Mouse (Mus musculus) lung, adult 2 months (tissue): ENCODE data around the gene Gm8265. TPM values are rescaled to one million over a fixed set of nuclear protein-coding genes. Genes with fewer than 3 reads are reported as not detected.
"Not testable (repeated sequence)": the region's sequence is repeated elsewhere in the genome, so short reads cannot be mapped to it uniquely, and the experiment has no call there.

Experiments used
- DNase-seq: peaks from one replicate; pipeline ENCODE4 v3.0.0; 2022
- H3K4me1 ChIP-seq: fragments of 200-500 bp; 2 replicates; pipeline ENCODE4 v1.6.1; 2011; ENCODE audit warnings: low read length; ENCODE audit not compliant: control insufficient read depth, insufficient read depth
- H3K4me3 ChIP-seq: fragments of 200-500 bp; replicated peaks from 2 replicates; pipeline ENCODE3; 2011; ENCODE audit warnings: low read depth, mild to moderate bottlenecking, control low read depth, low read length; ENCODE audit errors: extremely low read depth
- WGBS: fragments of 180-500 bp; shearing (Covaris S2); methylation state at CpG from one replicate; pipeline ENCODE4 v1.1.7; 2018; 5-methylcytosine and 5-hydroxymethylcytosine counted together
- polyA plus RNA-seq: library from polyadenylated mRNA; depleted of rRNA; stranded (reverse); fragments of >200 nt; gene quantifications from 2 replicates; pipeline ENCODE4 v1.2.3, GENCODE M21; 2012; rRNA removed

The Gm8265 gene
- not detected in 2 replicates for polyA plus RNA-seq

DNA sequence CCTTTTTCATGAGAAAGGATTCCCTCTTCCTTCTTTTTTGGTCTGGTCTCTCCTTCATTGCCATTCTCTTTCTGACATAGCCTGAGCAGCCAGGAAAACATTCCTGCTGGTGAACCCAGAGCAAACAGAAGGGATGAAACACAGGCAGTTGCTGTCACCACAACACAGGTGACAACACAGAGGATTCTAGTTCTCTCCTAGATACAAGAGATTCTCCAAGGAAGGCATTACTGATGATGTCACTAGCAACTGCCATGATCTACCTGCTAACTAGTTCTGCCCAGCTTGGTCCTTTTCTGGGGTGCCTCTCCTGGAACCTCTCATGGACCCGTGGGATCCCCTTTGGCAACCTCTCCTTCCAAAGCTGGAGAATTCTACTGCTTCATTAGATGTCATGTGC lies at the start of gene Gm8265:
TSS of gene Gm8265 (minus strand) at position 101 of the 400 bp plus-strand sequence.
- not testable (repeated sequence) for DNase-seq, H3K4me3 ChIP-seq, H3K4me1 ChIP-seq
- WGBS: no CpG with 5 or more reads among the region's 1 CpGs

Other genes starting within 250 kb of the Gm8265 start
- gene Gm3500, start 244.0 kb downstream of the Gm8265 start, polyA plus RNA-seq: not detected in 2 replicates
- gene Gm3194, start 177.6 kb downstream of the Gm8265 start, polyA plus RNA-seq: 0.20 and 0.26 TPM in 2 replicates
- gene Gm8246, start 155.2 kb downstream of the Gm8265 start, polyA plus RNA-seq: not detected in 2 replicates
- gene Gm3187, start 148.8 kb downstream of the Gm8265 start, polyA plus RNA-seq: not detected in 2 replicates
- not detected in 2 replicates for gene Gm3488, start 131.4 kb downstream of the Gm8265 start, polyA plus RNA-seq
- not detected in 2 replicates for gene Gm3532, start 94.5 kb downstream of the Gm8265 start, polyA plus RNA-seq
- gene Gm9603, start 54.4 kb upstream of the Gm8265 start, polyA plus RNA-seq: not detected in 2 replicates
- 0.43 and 0.72 TPM in 2 replicates for gene Gm3373, start 108.5 kb upstream of the Gm8265 start, polyA plus RNA-seq
- gene Gm3383, start 175.0 kb upstream of the Gm8265 start, polyA plus RNA-seq: 0.20 and 0.26 TPM in 2 replicates
- not detected in 2 replicates for gene Gm3424, start 197.3 kb upstream of the Gm8265 start, polyA plus RNA-seq
- not detected in 2 replicates for gene Gm8237, start 247.4 kb upstream of the Gm8265 start, polyA plus RNA-seq